Mouse (Mus musculus) gastrocnemius, postnatal 4 days (tissue): ENCODE results near the gene Aunip. TPM values are rescaled to one million over a fixed set of nuclear protein-coding genes. Genes with fewer than 3 reads are reported as not detected.
"Not testable (repeated sequence)": the region's sequence is repeated elsewhere in the genome, so short reads cannot be mapped to it uniquely, and the experiment has no call there.

Experiments used
- DNase-seq, 2 experiments: peaks; one replicate each; pipeline ENCODE4 v3.0.0; 2021 to 2022; ENCODE audit warnings: low spot score in 2 of 2, mixed read lengths in 2 of 2
- total RNA-seq, 2 experiments: library from RNA; stranded (reverse); gene quantifications; 2 replicates each; pipeline ENCODE4 v1.2.3; 2021

The Aunip gene
- total RNA-seq, 2 experiments from 2014 or later, result 1.9 to 2.1 TPM

DNA sequence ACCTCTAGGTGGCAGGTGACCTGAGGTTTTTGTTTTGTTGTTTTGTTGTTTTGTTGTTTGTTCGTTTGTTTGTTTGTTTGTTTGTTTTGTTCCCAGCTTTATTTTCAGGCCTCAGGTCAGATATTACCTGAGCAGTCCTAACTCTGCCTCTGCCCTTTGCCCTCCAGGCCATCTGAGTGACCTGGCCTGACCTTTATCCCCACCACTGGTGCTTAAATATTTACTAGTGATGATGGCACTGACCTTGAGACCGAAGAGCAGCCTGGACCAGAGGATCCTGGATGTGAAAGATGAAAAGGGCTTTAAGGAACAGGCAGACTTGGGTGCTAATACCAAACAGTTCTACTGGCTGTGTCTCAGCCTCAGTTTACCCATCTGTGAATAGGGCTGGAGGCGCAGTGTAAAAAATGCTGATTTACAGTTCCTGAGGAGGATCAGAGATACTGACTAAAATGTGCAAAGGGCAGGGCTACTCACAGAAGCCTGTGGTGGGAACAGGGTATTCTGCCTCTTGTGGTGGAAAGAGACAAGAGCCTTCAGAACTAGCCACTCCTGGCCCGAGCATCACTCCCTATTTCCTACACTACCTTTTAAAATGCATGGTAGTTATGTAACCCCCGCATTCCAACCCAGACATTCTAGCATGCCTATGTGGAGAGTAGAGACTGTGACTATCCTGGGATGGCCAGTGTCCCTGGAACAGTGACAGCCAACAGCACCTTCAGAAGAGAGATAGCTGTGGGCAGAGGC lies 25.5 kb upstream of the Aunip start:
- DNase-seq, result no peak

GRCm38 (mm10) chr4:134488211-134488610 lies 22.6 kb upstream of the Aunip start:
- no peak for DNase-seq

DNA sequence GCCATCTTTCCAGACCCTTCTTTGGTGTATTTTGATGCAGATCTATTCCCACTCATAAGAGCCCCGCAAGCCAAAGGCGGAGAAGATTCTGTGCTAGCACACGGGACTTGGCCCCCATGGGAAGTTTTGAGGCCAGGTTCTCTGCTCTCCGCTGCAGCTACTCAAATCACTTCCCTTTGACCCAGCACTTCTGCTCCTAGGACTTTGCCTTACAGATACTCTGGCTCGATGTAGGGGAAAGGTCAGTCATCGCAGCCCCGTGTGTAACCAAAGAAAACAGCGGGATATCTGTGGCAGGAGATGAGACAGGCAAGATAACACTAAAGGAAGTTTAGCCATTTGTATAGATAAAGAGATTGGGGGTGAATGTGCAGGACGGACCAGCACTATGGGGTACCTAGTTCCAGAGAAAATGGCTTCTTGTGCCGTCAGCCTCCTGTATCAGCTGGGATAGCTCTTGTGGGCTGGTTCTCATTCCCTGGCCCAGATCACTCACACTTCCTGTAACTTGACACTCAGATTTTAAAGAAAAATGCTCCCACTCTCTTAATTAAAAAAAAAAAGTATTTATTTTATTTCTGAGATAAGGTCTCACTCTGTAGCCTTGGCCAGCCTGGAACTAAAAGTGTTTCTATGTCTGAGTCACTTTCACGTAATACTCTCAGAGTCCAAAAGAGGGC lies 20.7 kb upstream of the Aunip start:
- no peak for DNase-seq

GRCm38 (mm10) chr4:134491716-134492115 lies 19.1 kb upstream of the Aunip start:
- no peak for DNase-seq

GRCm38 (mm10) chr4:134494161-134494560 lies 16.6 kb upstream of the Aunip start:
- DNase-seq, result not testable (repeated sequence)

DNA sequence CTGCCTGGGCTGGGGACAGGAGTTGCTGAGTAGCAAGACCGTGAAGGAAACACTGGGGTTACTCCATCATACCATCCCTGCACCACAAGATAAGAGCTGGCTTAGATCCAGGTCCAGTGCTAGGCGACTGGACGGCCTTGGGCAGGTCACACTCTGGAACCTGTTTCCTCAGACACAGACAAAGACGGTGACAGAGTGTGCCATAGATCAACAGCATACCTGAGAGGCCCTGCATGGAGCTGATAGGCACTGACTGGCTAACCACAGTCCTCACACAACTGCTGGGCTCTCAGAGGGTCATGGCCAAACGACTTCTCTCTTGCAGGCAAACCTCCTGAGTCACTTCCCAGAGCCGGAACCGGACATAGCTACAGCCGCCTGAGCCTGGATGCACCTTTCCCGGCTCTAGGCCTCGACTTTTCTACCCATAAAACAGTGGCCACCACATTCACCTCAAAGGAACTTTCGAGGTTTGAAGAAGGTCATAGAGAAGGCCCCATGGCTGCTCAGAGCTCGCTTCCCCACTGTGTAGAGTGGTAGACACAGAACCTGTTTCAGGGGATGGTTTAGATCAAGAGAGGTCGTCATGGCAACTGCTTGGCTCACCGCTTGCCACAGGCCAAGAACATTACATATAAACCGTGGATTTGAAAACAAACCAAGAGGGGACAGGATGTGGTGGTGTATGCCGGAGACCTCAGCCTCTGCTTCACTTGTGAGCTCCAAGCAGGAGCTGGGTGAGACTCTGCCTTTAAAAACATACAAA lies 15.8 kb upstream of the Aunip start:
- no peak for DNase-seq

GRCm38 (mm10) chr4:134495546-134495923 lies 15.3 kb upstream of the Aunip start:
- no peak for DNase-seq

- DNase-seq, result peak in 1 of 2 experiments; percentile 65
These were observed 14.1 kb upstream of the Aunip start, which contains the start of gene Paqr7 for GRCm38 (mm10) chr4:134496595-134497210. TSS of gene Paqr7 (plus strand) at chr4:134496697.

GRCm38 (mm10) chr4:134497223-134497622 lies 13.6 kb upstream of the Aunip start:
- no peak for DNase-seq

- DNase-seq, result no peak
These were observed 12.6 kb upstream of the Aunip start for GRCm38 (mm10) chr4:134497986-134498731.

DNA sequence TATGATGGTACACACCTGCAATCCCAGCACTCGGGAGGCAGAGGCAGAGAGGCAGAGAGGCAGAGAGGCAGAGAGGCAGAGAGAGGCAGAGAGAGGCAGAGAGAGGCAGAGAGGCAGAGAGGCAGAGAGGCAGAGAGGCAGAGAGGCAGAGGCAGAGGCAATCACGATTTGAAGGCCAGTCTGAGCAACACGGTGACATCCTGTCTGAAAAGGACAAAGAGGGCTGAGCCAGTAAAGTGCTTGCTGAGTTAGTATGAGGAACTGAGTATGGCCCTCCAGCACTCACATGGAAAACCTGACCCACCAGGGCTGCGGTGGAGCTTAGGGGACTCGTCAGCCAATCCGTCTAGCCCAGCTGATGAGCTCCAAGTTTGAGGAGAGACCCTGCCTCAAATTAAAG lies 11.8 kb upstream of the Aunip start:
- not testable (repeated sequence) for DNase-seq

DNA sequence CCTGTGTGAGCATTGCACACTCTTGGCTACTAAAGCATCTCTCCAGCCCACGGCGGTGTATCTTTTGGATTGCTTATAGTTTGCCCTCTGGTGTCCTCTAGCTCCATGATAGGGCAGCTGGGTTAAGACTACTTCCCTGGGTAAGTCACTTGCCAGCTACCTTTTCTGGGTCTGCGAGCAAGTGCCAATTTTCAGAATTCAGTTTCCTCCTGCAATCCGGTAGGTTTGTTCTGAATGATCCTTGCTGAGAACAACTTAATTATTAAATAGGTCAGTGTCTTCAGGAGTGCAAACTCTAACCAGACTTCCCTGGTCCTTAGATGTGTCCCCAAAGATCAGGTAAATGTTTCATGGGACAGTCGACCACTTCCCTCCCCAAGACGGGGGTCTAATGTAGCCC lies 9.7 kb upstream of the Aunip start:
- DNase-seq, result no peak

GRCm38 (mm10) chr4:134503686-134504357 lies 7.0 kb upstream of the Aunip start:
- DNase-seq, result no peak

DNA sequence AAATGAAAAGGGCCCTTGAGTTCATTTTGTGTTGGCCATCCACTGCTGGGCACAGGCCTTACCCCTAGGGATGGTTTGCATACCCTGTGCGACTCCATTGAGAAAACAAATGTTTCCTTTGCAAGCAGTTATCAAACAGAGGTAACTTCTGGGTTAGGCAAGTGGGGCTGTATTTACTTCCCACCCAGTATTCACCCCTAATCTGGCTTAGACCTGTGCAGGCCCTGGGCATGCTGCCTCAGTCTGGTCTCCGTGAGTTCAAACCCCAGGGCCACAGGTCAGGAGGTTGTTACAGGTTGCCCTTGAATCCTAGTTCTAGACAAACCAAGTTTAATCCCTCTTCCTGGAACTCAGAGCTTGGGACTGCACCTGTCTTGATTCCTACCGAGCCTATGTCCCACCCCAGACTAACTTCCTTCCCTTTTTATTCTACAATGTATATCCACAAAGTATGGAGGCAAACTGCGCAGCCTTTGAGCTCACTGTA lies 5.5 kb upstream of the Aunip start:
- no peak for DNase-seq

DNA sequence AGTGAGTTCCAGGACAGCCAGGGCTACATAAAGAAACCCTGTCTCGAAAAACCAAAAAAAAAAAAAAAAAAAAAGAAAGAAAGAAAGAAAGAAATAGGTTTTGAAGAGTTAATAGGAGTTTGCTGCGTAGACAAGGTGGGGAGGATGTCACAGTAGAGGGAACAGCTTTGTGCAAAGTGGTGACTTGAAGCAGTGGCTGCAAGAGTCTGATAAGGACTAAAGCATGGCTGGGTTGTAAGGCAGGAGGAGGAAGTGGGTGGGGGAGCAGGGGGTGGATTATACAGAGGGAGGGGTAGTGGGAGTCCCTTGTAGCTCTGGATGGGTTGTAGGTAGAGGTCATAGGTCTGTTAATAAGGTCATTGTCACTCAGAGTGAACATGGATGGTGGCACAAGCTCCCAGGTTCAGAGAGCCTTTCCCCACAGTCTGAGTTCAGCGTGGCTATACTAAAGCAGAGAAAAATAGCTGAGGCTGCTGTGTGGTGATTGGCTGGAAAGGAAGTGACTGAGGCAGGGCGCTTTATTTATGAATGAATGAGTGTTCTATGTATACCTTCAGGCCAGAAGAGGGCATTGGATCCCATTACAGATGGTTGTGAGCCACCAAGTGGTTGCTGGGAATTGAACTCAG lies 4.7 kb upstream of the Aunip start:
- no peak for DNase-seq

GRCm38 (mm10) chr4:134506713-134507112 lies 4.1 kb upstream of the Aunip start:
- DNase-seq, result no peak

DNA sequence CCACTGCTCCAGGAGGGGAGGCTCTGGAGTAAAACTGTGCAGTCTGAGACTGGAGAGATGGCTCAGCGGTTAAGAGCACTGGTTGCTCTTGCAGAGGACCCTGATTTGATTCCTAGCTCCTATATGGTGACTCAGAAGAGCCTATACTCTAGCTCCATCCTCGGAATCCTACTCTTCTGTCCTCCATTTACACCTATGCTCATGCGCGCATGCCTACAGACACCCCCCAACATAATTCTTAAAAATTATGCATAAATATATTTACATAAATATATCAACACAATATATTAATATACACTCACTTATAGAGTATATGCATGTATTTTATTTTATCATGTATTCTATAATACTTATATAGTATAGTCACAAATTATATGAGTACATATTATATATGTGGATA lies 403 bp upstream of the Aunip start:
- DNase-seq, result no peak

DNA sequence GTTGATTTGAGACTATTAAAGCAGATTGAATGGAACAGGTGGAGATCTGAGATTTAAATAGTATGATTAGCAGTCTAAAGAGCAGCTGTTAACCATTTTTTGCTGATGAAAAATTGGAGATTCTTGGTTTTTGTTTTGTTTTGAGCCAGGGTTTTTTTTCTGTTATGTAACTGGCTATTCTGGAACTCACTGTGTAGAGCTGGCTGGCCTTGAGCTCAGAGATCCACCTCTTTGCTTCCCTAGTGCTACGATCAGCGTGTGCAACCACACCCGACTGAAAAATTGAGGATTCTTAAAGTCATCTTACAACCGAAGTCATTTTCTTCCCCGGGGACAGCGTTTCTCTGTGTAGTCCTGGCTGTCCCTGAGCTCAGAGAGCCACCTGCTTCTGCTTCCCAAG lies 931 bp downstream of the Aunip start:
- no peak for DNase-seq

- DNase-seq, result peak; percentile 40 to 81
These were observed 2.0 kb downstream of the Aunip start for GRCm38 (mm10) chr4:134512798-134513197.
